Mouse (Mus musculus) fat pad, adult 2 months (tissue): ENCODE data around the gene Nkiras1.
"Not testable (repeated sequence)": the region's sequence is repeated elsewhere in the genome, so short reads cannot be mapped to it uniquely, and the experiment has no call there.

Experiments used
- DNase-seq: peaks from one replicate; pipeline ENCODE4 v3.0.0-alpha.2; 2011; ENCODE audit warnings: low read depth, low spot score; ENCODE audit errors: extremely low read depth

The Nkiras1 gene

GRCm38 (mm10) chr14:18270529-18271441 lies at the start of gene Nkiras1, which contains the start of gene Rpl15:
Gene Nkiras1 (plus strand): TSS chr14:18271136.
Gene Rpl15 (minus strand): TSS chr14:18271391.
- DNase-seq, result peak; percentile 94

GRCm38 (mm10) chr14:18221977-18222376 lies 49.0 kb upstream of the Nkiras1 start:
- DNase-seq, result no peak

- DNase-seq, result not testable (repeated sequence)
Measured at GRCm38 (mm10) chr14:18225431-18225830, 45.5 kb upstream of the Nkiras1 start.

- not testable (repeated sequence) for DNase-seq
Measured at GRCm38 (mm10) chr14:18226181-18226580, 44.8 kb upstream of the Nkiras1 start.

- not testable (repeated sequence) for DNase-seq
Measured at GRCm38 (mm10) chr14:18229751-18230150, 41.2 kb upstream of the Nkiras1 start.

GRCm38 (mm10) chr14:18231866-18232265 lies 39.1 kb upstream of the Nkiras1 start:
- not testable (repeated sequence) for DNase-seq

- no peak for DNase-seq
Measured at GRCm38 (mm10) chr14:18233076-18233475, 37.9 kb upstream of the Nkiras1 start.

- no peak for DNase-seq
Measured at GRCm38 (mm10) chr14:18233981-18234960, 36.7 kb upstream of the Nkiras1 start.

GRCm38 (mm10) chr14:18236496-18237235 lies 34.3 kb upstream of the Nkiras1 start:
- not testable (repeated sequence) for DNase-seq

GRCm38 (mm10) chr14:18237381-18237780 lies 33.6 kb upstream of the Nkiras1 start:
- no peak for DNase-seq

- DNase-seq, result no peak
Measured at GRCm38 (mm10) chr14:18238131-18238749, 32.7 kb upstream of the Nkiras1 start.

GRCm38 (mm10) chr14:18238750-18239731 lies 31.9 kb upstream of the Nkiras1 start, which contains the start of gene Nr1d2:
Gene Nr1d2 (minus strand): TSS chr14:18239127.
- DNase-seq, result peak; percentile 87

GRCm38 (mm10) chr14:18240132-18240531 lies 30.8 kb upstream of the Nkiras1 start:
- DNase-seq, result no peak

GRCm38 (mm10) chr14:18241786-18242185 lies 29.1 kb upstream of the Nkiras1 start:
- no peak for DNase-seq

GRCm38 (mm10) chr14:18242638-18243130 lies 28.3 kb upstream of the Nkiras1 start:
- DNase-seq, result no peak

- DNase-seq, result no peak
Measured at GRCm38 (mm10) chr14:18261203-18261602, 9.7 kb upstream of the Nkiras1 start.

GRCm38 (mm10) chr14:18263427-18263826 lies 7.5 kb upstream of the Nkiras1 start:
- DNase-seq, result no peak

- not testable (repeated sequence) for DNase-seq
Measured at GRCm38 (mm10) chr14:18269947-18270528, 898 bp upstream of the Nkiras1 start.
